Mouse (Mus musculus): ENCODE results near the gene Defb28.

The Defb28 gene

DNA sequence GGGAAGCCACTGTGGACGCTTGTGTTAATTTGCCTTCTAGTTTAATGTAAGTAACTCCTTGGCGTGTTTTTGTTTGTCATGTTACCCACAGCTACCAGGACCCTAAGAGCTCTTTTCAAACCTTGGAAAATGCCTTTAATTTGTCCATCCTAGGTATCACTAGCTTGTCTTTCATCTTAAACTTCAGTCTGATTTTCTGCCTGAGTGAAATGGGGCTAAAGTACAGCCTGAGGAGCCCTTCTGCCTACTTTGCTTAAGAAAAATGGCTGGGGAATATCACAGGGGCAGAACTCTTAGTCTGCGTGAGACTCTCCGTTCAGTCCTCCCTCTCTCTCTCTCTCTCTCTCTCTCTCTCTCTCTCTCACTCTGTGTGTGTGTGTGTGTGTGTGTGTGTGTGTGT is 51.8 kb downstream of the Defb28 start:
- DNase-seq: no peak

GRCm38 (mm10) chr2:152570313-152570712 is 52.3 kb downstream of the Defb28 start:
- DNase-seq: no peak

All from cerebellum, postnatal 10 days (tissue).